Mouse (Mus musculus) urinary bladder, adult 18-20 months (tissue): ENCODE measurements around the gene Gpr142.

Experiments
- DNase-seq, 2 experiments: peaks; one replicate each; pipeline ENCODE4 v3.0.0; 2022; ENCODE audit warnings: low spot score in 2 of 2, mixed read lengths in 2 of 2

Gene Gpr142

DNA sequence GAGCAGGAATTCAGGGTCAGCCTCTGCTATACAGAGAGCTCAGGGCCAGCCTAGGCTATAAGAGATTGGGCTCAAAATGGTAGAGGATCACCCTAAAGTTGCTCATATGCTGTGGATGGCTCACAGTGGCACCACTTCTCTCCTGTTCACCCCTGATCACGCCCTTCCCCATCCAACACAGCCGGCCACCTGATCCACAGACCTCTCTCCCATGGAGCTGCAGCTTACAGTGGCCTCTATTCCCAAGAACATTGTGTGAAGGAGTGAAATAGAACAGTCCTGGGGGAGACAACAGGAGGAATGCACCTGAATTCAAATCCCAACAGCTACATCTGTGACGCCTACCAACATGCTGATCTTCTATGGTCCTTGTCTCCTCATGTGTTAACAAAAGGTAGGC, at the start of gene Gpr142:
Gene Gpr142 (plus strand): TSS at position 301 of the 400 bp plus-strand sequence.
- no peak for DNase-seq

DNA sequence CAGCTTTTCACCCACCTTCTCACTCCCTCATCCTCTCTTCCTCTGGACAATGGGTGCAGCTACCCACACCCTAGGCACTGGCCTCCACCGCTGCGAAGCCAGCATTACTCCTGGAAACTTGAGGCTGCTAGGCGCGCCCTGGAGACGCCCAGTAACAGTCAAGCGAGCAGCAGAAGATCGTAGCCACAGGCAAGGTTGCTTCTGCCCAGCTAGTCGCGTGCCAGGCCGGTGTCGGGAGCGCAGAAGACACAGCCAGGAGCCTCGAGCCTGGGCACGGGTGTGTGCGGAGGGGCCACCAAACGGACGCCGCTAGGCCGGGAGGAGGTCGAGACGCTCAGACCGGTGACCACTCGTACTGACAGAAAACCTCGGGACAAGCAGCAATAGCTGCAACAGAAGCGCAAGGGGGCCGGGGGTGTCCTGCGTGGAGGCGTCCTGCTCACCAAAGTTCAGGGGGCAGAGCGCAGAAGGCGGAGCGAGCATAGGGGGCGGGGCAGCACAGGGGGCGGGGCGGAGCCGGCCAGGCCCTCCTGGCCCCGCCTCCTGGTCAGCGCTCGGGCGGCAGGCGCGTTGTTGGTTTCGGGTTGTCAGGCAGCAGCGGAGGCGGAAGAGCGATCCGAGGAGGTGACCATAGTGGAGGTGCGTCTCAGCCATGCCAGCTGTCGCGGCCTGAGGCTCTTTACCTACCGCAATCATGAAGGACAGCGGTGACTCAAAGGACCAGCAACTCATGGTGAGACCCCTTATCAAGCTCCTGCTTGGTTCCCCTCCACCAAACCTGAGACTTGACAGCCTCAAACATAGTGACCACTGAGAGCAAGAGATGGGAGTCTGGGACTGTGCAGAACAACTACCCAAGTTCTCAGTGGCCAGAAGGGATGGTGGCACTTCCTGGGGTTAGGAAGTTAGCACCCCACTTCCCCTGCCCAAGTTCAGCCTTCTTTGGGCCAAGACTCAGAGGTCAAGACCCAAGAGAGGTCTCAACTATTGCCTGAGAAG, 33.6 kb upstream of the Gpr142 start, which contains the start of gene Kif19a:
Gene Kif19a (plus strand): TSS at position 569 of the 999 bp plus-strand sequence.
- peak; percentile 27 to 53 for DNase-seq

DNA sequence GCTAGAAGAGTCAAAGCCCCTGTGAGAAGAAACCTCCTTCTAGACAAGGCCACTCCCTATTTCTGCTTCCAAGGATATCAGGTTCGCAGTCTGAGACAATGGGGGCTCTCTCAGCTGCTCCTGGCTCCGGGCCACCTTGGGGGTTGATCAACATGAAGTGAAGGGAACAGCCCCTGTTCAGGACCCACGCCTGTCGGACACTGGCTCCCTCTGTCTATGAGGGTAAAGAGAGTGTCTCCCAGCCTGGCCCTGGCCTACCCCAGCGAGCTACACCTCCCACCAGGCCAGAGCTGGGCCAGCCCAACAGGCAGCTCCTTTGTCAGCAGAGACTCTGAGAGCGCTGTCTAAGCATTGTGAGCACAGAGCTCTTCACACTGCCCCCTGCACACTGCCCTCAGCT, 28.8 kb upstream of the Gpr142 start:
- no peak for DNase-seq

DNA sequence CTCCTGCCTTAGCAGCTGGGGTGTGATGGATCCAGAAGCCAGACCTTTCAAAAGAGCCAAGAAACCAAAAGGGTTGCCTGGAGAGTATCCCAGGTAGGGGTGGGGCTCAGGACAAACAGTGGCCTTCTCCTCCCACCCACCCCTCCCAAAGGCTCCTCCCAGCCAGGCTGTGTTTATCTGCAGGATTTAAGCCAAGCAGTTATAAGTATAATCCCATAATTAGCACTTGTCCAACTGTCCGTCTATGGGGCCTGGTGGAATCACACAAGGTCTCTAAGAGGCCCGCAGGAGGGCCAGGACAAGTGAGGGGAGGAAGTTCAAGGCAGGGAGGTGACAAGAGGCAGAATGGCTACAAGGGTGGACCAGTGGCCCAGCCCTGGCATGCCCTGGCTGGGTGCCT, 26.8 kb upstream of the Gpr142 start:
- DNase-seq: no peak

DNA sequence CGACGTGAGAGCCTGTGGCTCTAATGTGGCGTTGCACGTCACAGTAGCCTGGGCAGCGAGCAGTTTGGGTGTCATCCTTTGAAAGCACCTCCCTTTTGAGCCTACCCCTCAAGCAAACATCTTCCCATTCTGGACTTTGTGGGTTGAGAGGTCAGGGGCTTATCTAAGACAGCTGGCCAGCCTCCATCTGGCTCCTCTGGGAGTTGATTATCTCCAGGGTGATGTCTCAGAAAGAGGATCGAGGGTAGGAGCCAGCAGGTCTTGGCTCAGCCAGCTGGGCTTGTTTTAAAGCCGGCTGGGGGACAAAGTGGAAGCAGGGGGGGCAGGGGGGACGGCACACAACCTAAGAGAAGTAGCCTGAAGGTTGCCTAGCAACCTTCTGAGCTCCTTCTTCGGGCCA, 18.6 kb upstream of the Gpr142 start:
- DNase-seq: no peak

DNA sequence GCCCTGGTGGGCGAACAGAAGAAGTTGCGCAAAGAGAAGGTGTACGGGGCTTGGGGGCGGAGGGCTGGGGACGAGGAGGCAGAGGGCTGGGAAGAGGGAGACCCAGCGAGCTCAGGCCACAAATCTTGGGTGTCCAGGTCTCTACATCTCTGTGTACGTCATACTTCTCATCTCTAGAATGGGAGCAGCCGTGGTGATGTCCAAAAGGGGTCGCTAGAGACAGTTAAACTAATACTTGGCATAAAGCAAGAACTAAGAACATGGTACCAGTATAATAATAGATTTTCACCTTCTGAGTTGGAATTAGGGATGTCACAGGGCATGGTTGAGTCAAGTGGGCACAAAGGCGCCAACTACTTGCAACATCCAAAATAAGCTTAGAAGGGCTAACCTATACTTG, 12.8 kb upstream of the Gpr142 start:
- DNase-seq: no peak

DNA sequence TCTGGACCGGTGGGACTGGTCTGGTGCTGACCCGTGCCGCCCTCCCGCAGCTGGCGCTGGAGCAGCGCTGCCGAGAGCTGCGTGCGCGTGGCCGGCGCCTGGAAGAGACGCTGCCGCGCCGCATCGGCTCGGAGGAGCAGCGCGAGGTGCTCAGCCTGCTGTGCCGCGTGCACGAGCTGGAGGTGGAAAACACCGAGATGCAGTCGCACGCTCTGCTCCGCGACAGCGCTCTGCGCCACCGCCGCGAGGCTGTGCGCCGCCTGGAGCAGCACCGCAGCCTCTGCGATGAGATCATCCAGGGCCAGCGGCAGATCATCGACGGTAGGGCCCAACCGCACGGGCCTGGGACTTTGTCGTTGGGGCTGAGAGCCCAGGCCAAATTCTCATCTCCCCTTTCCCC, 12.4 kb upstream of the Gpr142 start:
- no peak for DNase-seq

DNA sequence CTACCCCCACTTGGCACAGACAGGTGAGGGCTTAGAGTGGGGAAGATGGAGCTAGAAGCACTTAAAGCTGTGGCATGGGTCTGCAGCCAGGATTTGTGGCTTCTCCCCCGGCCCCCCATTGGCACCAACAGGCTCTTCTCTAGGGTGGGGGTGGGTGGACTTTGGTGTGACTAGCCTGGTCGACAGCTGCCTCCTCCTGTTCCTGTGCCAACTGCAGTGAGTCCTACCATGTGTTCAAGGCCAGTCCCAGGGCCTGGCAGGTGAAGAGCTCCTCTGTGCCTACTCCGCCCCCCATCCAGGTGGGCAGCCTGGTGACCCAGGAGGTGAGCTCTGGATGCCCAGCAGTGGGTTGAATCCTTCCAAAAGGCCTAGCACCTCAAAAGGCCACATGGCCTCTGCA, 11.1 kb upstream of the Gpr142 start:
- no peak for DNase-seq

DNA sequence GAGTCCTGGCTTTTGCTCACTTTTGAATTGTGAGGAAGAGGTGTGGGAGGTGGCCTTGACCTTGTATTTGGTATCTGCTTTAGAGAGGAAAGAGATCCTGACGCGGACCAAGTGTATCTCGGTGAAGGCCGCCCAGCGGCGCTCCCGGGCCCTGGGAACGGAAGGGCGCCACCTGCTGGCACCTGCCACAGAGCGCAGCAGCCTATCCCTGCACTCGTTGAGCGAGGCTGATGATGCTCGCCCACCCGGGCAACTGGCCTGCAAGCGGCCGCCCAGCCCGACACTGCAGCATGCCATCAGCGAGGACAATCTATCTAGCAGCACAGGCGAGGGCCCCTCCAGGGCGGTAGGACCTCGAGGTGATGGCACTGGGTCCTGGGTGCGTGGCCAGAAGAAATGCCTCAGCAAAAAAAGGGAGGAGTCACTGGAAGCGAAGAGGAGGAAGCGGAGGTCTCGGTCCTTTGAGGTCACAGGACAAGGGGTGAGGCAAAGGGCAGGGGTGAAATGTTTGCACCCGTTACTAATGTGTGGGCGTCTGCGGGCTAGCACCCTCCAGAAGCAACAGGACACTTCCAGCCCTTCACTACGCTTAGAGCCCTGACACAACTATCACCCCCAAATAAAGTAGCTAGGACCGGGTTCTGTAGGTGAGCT, 9.5 kb upstream of the Gpr142 start:
- DNase-seq: peak; percentile 53 to 75

DNA sequence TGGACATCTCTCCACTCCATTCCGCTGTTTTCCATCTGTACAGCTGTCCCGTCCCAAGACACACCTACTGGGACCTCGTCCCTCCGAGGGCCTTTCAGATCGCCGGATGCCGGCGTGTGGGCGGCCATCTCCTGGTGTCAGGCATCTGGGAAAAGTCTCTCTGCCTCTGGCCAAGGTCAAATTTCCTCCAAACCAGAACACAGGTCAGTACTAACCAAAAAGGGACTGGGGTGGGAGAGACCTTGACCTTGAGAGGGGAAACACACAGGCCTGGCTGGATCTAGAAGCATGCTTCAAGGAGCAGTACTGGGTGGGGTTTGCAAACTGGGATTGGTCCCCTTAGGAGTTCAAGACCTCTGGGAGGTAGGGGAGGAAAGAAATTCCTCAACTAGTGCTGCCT, 9.0 kb upstream of the Gpr142 start:
- no peak for DNase-seq

DNA sequence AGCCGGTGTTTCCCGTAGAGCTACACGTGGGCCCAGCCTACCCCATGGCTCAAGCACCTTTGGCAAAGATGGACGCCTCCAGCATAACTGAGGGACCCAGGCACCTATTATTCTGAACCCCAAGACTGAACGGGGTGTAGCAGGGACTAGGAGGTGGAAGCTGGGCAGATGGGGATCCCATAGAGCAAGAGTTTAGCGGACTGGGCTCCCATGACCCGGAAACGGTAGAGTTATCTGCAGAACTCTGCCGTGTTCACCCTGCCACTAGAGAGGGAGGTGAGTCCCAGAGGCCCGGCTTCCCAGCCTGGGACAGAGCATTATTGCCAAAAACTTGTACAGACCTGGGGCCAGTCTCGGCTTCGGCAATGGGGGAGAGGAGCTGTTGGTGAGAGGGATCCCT, 8.6 kb upstream of the Gpr142 start:
- no peak for DNase-seq

DNA sequence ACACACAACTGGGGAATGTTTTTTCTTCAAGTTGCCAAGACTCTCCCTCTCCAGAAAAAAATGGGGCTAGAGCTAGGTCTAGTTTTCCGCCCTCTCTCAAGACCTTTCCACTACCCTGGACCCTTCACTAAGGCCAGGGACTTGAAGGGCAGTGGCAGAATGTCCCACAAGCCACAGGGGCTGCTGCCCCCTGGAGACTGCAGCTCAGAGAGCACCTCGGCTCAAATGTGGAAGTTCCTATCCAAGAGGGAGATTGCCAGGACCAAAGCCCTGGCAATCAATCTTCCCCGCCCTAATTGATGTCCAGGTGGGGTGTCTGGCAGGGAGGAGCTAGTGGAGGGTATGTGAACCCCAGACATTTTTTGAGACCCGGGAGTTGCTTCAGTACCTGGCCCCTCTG, 7.9 kb upstream of the Gpr142 start:
- DNase-seq: no peak

DNA sequence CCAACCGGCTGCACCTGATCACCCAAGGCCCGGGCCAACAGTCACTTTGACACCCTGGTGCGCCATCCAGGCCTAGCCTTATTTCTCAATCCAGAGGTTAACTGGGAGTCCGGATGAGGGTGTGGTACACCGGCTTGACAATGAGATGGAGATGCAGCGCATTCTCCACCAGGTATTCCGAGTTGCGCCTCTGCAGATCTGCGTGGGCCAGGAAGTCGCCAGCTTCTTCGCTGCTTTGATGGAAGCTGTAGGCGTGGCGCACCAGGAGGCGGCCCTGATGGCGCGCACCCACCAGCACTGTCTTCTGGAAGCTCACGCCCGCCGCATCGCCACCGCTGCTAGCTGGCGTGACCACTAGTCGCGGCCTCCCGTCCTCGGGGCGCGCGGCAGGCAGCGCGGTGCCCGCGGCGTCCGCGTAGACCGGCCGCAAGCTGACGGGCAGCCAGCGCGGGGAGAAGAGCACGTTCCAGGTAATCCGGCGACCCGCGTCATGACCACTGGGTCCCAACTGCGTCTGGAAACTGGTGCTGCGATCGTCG, 7.3 kb upstream of the Gpr142 start:
- DNase-seq: no peak

DNA sequence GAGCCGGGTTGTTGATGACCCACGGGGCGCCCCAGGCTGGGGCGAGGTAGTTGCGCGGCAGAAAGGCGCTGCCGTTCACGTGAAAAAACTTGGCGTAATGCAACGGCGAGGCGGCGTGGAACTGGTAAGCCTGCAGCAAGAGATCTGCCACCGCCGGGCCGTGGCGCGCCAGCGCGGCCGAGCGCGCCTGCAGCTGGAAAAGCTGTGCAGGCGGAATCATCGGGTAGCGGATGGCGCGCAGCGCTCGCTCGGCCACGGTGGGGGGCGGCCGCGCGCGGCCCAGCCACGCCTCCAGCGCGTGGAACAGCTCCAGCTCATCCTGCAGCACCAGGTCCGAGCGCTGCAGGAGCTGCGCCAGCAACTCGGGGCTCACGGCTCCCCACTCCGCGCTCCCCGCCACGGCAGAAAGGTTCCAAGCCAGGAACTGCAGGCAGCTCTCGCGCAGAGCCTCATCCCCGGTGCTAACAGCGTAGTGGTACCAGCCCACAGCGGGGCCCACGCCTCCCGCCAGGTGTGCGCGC, 6.8 kb upstream of the Gpr142 start:
- no peak for DNase-seq

DNA sequence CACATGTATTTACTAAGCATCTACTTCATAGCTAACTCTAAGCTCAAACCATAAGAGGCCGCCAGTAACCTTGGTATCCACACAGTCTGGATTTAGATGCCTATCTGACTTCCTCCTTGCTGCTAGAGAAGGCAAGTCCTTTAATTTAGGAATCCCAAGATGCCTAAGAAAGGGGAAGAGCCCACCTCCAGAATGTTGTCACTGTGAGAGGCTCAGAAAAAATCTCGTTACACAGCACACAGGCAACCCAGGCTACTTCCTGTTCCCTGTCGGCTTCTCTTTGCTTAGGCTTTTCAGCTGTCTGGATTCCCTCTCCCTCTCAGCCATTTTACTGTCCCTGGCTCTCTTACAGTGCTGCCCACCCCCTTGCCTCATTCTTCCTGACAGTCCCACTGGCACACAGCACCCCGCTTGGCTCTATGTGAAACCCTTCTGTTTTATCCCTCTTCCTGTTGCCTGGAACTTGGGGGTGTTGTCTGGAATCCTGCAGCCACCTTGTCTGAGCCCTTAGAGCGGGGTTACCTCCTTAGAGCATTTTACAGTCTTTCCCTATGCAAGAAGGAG, 5.7 kb upstream of the Gpr142 start:
- DNase-seq: no peak

DNA sequence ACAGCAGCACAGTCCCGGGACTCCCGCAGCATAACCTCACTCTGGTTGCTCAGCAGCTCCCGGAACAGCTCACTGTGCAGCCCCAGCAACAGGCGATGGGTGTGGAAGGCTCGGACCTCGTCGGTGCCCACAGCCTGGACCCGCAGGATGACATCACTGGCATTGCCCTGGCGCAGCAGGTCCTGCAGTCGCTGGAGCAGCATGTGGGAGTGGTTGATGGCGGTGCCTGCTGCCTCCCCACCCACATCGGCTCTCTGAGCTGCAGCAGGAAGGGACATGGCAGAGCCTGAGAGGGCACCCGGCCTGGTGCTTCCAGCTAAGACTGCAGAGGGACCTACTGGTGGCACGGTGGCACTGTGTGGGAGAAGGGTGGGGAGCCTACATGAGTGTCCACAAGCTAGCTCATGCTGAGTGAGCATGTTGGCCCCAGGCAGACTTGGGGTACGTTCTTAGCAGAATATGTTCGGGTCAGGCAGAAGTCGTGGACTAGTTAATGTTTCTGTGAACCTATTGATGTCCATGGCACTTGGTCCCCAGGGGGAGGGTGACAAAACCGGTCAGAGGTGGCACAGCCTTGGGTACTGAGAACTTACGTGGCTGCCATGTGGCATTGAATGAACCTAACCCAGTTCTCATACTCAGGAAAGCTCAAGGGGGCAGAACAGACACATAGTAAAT, 4.7 kb upstream of the Gpr142 start:
- DNase-seq: no peak

DNA sequence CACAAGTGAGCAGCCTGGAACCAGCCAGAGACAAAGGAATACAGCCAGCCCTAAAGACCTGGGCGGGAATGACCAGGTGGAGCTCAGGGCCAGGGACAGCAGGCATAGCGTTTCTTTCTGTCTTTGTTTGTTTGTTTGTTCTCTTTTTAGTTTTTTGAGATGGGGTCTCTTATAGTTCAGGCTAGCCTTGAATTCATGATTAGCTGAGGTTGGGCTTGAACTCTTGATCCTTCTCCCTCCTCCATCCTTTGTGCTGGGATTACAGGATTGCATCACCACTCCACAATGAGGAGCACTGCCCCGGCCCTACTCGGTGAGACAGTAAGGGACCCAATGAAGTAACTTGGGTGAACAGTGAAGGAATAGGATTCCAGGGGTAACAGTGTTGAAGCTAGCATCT, 4.0 kb upstream of the Gpr142 start:
- no peak for DNase-seq

DNA sequence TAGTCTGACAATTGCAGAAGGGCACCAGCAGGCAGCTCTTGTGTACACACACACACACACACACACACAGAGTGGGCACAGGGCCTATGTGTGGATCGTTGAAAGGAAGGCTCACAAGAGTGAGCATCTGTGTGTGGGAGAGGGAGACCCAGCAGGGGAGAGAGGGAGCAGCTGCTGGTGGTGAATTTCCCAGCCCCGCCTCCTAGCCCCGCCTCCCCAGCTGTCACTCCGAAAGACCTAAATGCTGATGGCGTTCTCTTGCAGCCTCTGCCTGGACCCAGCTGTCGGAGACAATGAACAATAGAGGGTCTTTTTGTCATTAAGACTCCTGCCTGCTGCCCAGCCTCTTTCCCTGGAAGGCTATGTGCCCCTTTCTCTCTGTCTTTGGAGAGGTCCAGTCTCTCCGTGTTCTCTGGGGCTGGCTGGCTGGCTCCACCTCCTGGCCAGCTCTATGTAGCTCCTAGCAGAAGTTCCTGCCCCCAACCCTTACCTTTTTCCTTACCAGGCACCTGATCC, 3.4 kb upstream of the Gpr142 start:
- DNase-seq: peak in 1 of 2 experiments; percentile 38

DNA sequence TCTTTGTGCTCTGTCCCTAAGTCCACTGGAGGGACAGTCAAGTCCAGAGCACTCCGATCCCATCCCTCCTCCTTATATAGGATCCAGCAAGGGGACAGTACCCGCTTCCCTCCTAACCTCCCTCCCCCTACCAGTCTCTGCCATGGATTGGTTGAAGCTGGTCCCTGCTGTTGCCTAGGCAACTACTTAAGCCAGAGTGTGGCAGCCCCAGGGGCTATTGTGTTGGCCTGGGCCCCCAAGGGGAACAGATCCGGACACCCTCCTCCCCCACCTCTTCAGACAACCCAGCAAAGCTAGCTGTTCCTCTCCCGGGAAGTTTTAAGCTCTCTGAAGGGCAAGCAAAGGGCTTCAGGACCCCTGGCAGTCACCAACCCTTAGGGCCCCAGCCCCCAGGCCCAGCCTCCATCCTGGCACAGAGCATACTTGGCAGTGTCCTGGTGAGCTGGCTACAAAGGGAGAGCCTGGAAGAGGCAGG, 2.8 kb upstream of the Gpr142 start, which contains the start of gene Btbd17:
Gene Btbd17 (minus strand): TSS at position 98 of the 475 bp plus-strand sequence.
- no peak for DNase-seq

DNA sequence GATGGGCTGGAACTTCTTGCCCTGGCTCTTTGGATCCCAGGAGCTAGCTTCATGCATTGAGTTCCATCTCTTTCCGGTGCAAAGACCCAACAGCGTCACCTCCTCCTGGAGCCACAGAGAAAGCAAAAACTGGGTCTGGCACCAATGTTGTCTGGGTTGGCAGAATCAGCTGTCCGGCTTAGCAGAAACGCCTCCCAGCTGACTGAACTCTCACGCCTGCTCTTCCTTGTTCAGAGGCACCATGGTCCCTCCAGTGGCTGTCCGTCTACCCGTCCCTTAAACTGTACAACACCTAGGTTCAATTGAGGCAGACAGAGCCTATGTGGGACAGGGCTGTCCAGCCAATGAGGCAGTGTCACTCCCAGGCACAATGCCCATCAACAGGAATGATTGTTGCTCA, 1.5 kb upstream of the Gpr142 start:
- no peak for DNase-seq

DNA sequence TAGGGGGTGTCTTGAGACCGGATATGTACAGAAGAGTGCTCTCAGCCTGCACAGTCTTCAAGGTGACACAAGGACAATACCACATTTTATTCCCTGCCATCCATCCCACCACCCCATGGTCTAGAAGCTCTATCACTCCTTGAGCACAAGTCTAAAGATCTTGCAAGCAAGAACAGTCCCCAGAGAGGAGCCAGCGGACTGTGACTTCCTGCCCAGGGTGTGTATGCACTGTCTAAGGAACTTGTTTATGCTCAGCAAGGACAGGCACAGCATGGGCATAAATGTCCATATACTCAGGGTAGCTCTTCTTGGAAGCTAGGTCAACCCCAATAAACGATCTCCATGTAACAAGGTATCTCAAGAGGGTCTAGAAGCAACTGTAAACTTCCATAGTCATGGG, 743 bp upstream of the Gpr142 start:
- no peak for DNase-seq
